Mouse (Mus musculus) neutrophil, adult 65 days (primary cell): ENCODE measurements around the gene Ppat. TPM values are rescaled to one million over a fixed set of nuclear protein-coding genes. Genes with fewer than 3 reads are reported as not detected.

Source experiments
- total RNA-seq: library from RNA; stranded (reverse); gene quantifications from 2 replicates; pipeline ENCODE4 v1.2.4, GENCODE M21; 2023

The Ppat gene
- 4.7 and 5.7 TPM in 2 replicates for total RNA-seq

DNA sequence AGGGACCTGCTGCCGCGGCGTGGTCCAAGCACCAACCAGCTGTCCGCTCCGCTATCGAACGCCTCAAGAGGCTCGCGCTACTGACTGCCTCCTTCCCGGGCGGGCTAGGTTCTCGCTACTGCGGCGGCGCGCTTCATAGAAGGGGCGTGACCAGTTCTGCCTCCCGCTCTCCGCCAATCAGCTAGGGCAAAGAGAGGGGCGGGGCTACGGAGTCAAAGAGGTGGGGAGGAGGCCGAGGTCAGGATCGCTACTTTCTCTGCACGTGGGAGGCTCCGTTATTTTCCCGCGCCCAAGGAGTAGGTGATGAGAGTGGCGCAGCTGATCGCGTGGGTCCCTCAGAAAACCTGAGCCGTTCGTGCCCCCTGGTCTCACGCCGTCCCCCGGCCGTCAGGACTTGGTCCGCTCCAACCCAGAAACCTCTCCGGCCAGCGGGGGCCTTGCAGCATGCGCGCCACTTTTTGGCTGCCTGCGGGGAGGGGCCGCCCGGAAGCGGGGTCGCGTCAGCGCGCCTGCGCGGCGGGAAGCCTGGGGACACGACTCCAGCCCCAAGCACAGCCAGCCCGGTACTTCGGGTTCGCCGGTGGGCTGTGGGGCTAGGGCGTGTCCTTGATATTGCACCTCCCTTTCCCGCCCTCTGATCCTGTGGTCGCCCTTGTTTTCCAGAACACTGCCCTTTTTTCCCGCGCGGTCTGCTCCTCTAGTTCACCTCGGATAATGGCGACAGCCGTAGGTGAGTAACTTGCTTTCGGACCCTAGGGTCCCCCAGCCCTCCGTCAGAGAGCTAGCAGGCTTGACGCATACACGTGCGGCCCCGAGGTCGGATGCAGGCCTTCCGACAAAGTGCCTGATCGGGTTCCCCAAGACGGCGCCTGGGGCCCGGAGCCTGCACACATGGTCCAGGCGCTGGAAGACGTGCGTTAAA is at the start of gene Ppat, which contains the start of gene Paics:
Ppat (minus strand) TSS at position 473 of the 922 bp plus-strand sequence.
Paics (plus strand) TSS at position 202 of the 922 bp plus-strand sequence.

DNA sequence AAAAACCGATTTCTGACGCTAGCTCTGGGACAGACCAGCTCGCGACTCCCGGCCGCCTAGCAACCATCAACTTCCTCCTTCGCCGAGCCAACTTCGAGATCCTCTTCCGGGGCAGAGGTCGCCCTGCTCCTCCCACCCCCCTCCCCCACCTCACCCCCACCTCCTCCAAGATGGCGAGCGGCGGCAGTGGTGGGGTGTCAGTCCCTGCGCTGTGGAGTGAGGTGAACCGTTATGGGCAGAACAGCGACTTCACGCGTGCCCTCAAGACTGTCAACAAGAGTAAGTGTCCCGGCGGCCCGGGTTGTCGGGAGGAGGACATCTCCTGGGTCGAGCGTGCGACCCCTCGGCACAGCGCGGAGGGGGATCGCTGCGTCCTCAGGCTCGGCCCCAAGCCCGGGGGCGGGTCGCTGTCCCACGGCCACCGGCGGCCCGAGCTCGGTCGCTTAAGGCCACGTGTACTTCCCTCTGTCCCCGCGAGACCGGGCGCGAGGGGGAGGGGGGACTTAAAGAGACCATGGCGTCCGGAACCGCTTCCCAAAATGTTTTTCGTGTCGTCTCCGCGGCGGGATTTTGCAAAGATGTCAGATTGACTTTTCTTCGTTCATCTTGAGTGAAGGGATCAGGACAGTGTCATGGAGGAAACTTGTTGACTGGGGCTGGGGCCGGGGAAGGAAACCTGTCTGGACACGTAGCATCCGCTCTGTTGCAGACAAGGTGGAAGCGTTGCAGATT is 23.3 kb upstream of the Ppat start, which contains the start of gene Srp72:
Srp72 (plus strand) TSS at position 130 of the 732 bp plus-strand sequence.

DNA sequence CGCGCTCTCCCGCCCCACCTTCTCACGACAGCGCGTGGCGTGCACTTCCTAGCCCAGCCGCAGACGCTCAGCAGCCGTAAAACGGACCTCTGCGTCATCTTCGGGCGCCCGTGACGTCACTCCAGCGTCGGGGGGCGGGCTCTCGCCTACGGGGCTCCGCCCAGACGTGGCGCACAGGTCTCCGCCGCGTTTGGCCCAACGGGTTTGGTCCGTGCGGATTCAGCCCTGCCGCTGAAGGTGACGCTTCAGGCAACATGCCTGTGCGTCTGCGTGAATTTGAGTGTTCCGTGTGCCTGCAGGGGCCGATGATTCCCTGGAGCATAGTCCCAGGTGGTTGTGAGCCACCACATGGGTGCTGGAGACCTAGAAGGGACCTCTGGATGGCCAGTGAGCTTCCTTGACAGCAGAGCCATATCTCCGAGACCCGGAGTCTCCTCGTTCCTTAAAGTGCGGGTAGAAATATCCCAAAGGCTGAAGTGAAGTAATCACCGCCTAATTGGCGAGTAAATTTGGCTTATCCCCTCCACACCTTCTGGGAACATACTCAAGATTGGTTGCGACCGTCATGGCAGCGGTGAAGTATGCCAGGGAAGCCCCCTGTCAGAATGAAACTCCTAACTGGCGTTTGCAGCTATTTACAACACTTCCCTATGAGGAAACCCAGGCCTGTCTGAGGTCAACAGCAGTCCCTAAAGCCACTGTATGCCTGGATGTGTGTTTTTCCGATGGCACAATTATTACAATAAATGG is 45.8 kb downstream of the Ppat start, which contains the start of gene Aasdh:
Aasdh (minus strand) TSS at position 110 of the 750 bp plus-strand sequence.

Other genes starting within 250 kb of the Ppat start
- 3.8 and 5.7 TPM in 2 replicates for gene Aasdh, start 46.1 kb downstream of the Ppat start, total RNA-seq
- 53.6 and 62.7 TPM in 2 replicates for gene Paics, start 271 bp downstream of the Ppat start, total RNA-seq
- gene Srp72, start 23.1 kb upstream of the Ppat start, total RNA-seq: 101 and 114 TPM in 2 replicates
- gene Arl9, start 52.5 kb upstream of the Ppat start, total RNA-seq: 0.84 TPM in 1 of 2 replicates, not detected in the other
- gene Thegl, start 64.4 kb upstream of the Ppat start, total RNA-seq: not detected in 2 replicates
- gene Hopx, start 163.5 kb upstream of the Ppat start, total RNA-seq: 22.8 and 33.8 TPM in 2 replicates